Mouse (Mus musculus): ENCODE results near the gene Ssbp3.

Ssbp3 gene

DNA sequence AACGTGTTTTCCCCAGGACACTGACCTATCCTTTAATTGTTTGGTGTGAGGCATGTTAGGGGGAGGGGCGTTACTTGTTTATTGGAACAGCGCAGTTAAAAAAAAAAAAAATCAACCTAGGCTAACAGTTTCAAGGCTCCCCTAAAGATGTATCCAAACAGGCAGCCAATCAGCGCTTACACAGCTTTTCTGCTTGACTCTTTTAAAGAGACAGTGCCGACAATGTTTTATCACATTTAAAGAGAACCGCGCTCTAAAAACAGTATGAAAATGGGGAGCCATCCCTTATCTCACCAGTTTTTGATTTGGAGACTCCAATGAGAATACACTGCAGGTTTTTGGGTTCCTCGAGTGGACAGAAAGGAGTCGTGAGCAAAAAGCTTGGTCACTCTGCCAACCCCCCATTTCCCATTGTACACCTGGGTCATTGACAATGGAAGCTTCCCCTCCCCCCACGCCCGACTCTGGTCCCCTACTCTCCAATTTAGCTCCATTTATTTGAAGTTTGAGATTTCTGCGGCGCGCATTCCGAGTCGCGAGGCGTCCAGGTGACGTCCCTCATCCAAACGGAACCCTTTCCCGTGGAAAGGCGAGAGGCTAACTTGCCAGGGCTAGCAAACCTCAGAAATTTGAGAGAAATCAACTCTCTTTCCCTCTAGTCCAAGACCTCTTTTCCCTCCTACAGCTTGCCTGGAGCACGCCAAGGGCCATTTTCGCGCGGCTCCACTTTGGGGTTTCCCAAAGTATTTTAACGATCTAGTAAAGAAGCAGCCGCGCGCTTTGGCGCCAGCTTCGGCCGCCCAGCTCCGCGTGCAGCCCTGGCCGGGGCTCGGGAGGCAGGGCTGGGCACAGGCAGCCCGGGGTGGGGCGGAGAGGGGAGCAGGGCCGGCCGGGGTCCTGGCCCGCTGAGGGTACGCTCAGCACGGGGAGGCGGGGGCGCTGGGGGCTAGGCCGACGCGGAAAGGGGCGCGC lies at the start of gene Ssbp3:
Gene Ssbp3 (plus strand): TSS at position 501 of the 972 bp plus-strand sequence.
- peak; percentile 90 to 93 for DNase-seq (ENCODE audit: low spot score in 2 of 2)

DNA sequence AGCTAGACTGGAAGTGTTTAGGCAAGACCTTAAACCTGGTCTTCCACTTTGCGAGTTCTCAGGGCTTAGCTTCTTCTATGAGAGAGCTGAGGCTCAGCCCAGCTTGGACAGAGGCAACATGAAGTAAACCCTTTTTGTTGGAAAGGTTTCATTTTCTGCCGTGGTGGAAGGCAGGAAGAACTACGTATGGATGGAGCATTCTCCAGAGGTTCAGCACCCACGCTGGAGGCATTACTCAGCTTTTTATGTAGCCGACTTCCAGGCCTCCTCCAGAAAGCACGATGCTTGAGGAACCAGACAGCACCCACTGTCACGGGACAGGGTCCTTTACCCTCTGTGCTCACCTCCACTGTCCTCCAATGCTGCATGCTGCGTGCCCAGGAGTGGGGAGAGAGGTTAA lies 48.6 kb upstream of the Ssbp3 start:
- DNase-seq (ENCODE audit: low spot score in 2 of 2), result no peak

DNA sequence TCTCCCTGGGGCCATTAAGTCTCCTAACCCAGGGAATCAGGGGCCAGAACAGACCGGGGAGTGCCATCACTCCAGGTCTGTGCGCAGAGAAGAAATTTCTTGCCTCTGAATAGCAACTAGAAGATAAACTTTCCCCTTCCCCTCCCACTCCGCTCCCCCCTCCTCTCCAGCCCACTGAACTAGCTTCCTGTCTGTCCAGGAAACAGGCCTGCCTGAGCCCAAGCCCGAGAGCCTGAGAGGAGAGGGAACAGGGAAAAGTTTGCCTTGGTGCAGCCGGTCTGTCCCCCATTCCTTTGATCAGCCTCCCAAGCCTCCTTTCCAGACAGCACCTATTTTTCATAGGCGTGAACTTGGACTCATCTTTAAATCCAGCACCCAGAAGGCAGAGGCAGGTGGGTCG lies 48.2 kb upstream of the Ssbp3 start:
- no peak for DNase-seq (ENCODE audit: low spot score in 2 of 2)

DNA sequence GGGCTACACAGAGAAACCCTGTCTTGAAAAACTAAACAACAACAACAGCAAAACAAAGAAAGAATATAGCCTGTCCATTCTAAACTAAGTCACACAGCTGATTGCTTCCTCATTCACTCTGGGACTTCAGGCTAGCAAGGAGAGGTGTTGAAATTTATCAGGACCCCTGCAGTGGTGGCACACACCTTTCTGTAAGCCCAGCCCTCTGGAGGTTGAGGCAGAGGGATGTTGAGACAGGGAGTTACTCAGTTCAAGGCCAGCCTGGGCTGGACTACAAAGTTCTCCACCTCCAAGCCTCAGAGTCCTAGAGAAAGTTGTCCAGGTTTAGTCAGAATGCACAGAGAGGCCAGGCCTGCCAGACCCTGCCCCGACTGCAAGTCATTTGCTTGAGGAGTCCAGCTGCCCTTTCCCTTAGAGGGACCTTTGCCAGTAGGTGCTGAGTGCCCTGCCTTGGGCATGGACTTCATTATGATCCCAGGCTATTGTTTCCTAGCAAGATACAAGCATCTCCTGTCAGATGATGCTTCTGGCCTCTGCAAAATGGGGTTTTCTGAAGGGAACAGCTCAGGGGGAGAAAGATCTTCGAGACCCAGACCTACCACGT lies 47.6 kb upstream of the Ssbp3 start:
- DNase-seq (ENCODE audit: low spot score in 2 of 2), result no peak

DNA sequence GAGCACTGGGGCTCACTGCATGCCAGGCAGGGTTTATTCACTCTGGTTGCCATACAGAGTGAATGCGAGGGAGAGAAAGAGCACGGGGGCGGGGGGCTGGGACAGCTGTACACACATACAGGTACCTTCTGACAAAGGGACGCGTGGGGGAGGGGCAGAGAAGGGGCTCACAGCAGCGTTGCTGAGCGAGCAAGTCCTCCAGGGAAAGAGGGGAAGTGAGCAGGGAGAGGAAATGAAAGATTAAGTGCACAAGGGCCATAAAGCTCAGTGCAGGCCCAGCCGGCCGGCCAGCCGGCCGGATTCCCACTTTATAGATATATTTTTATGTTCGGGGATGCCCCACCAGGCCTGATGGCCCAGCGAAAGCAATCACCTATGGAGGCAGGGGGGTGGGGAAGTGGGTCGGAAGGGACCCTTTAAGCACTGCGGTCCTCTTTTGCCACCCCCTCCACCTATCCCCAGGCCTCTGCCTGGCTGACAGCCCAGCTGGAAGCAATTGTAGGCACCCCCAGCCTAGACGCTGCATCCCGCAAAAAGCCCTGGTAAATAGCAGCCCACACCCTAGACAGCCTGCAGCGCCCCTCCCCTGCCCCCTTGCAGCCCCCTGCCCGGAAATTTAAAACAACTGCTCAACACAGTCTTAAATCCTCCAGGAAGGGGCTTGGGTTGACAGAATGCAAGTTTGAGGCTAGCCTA lies 44.9 kb upstream of the Ssbp3 start:
- DNase-seq (ENCODE audit: low spot score in 2 of 2), result no peak

DNA sequence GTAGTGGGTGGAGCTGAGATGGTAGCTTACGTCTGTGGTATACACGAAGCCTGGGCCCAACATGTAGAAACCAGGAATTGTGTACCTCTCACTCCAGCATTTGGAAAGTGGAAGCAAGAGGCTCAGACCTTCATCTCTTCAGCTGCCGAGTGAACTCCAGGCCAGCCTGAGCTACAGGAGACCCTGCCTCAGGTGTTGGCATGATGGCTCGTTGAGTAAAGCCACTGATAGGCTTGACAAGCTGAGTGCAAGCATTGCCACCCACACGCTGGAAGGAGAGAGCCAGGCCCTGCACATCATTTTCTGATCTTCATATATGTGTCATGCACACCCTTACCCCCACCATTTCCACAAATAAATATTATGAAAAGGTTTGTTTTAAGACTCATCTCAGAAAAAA lies 44.1 kb upstream of the Ssbp3 start:
- no peak for DNase-seq (ENCODE audit: low spot score in 2 of 2)

DNA sequence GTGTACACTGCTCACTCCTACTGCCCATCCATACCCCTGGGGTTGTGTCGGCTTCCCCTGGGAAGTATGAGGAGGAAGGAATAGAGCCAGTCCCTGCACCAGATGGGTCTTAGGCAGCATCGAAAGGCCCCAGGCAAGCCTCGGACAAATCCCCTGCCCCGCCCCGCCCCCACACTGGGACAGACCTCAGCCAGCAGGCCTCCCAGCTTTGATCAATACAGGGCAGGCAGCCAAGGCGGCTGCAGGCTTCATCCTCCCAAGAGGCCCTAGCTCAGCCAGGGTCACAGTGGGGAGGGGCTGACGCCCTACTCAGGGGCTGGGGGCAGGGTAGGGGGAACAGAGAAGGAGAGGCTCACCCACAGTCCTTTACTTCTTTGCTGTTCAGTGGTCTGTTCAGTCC lies 43.7 kb upstream of the Ssbp3 start:
- peak in 1 of 2 experiments; percentile 24 for DNase-seq (ENCODE audit: low spot score in 2 of 2)

DNA sequence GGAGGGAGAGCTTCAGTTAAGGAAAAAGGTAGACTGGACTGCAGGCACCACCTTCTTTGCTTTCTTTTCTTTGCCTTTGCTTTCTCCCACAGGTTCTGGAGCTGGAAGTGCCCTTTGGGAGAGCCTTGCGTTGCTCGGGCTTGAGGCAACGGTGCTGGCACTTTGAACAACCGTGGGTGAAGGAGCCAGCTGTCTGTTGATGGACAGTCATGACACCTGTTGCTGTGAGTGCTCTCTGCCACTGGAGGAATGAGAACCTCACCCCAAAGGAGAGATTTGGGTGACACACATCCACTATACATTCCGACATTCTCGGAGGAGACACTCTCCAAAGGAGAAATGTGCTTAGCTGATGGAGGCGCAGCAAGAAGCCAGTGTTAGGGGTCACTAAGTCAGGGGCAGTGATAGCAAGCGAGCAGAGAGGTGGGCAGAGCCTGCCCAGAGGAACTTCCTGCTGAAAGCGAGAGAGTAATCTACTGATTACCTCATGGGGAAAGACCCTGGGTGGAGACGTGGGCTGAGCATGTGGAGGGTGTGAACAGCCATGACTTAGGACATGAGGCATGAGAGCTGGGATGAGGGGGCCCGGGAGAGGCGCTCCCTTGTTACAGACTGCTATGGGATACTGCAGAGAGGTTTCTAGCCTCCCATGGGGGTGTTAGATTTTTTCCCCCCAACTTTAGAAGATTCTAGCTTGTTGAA lies 41.6 kb upstream of the Ssbp3 start:
- DNase-seq (ENCODE audit: low spot score in 2 of 2), result peak in 1 of 2 experiments; percentile 18

DNA sequence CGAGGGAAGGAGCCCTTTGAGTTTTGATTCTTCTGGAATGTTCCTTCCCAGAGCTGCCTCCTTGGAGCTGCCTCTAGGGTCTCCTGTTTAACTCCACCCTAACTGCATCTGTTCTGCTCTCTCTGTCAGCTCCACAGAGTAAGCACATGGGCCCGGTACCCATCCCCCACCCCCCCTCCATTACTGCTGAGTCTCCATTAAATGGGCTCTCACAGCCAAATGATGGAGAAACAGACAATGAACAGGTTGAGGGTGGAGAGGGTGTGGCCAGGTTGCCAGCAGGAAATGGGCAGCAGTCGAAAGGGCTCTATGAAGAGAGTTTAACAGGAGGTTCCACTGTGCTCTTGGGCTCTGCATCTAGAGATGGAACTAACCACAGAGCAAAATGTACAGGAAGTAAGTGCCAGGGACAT lies 41.0 kb upstream of the Ssbp3 start:
- DNase-seq (ENCODE audit: low spot score in 2 of 2), result no peak

DNA sequence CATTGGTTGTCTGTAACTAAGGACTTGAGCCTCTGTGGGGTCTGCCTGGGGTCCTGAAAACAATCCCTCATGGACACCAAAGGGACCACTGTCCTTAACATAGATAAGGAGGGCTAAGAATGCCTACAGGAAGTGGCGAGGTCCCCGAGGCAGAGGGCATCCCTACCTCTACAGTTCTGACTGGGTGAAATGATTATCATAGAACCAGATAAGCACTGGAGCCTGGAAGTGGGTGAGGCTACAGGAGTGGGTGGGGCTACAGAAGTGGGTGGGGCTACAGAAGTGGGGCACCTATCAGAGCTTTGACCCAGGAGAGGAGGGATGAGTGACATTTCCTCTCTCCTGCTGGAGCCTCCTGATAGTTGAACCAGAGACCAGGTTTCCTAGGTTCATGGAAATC lies 39.9 kb upstream of the Ssbp3 start:
- DNase-seq (ENCODE audit: low spot score in 2 of 2), result no peak

DNA sequence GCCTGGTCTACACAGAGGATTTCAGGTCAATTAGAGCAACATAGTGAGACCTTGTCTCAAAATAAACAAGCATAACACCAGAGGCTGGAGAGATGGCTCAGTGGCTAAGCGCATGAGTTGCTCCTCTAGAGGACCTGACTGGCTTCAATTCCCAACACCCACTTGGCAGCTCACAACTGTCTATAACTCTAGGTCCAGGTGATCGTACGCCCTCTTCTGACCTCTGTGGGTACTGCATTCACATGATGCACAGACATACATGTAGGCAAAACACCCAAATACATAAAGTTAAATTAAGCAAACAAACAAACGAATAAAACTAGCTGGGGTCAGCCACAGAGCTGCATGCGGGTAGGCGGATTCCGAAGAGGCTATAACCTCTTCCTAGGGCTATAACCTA lies 36.0 kb upstream of the Ssbp3 start:
- DNase-seq (ENCODE audit: low spot score in 2 of 2), result no peak

DNA sequence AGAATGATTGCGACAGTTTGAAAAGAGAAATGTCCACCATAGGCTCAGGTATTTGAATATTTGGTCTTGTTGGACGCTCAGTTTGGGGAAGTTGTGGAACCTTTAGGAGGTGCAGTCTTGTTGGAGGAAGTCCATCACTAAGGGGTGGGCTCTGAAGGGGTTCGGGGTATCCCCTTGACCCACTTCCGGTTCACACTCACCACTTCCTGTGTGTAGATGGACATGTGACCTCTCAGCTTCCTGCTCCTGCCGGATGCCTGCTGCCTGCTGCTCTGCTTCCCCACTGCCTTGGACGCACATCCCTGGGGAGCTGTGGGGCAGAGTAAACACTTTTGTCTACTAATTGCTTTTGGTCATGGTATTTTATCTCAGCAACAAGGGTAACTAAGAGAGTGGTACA lies 29.4 kb upstream of the Ssbp3 start:
- DNase-seq (ENCODE audit: low spot score in 2 of 2), result no peak

DNA sequence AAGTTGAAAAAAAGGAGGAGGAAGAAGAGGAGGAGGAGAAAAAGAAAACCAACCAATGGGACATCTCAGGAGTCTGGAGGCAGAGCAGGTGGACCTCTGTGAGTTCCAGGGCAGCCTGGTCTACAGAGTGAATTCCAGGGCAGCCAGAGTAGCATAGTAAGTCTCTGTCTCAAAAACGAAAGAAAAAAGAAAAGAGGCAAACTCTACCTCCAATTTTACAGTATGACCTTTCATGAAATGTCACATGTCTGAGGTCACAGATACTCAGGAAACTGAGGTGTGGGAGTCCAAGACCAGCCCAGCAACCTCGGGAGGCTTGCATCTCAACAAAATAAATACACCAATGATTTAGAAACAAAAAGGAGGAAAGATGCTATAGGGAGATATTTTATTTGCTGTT lies 27.4 kb upstream of the Ssbp3 start:
- DNase-seq (ENCODE audit: low spot score in 2 of 2), result no peak

DNA sequence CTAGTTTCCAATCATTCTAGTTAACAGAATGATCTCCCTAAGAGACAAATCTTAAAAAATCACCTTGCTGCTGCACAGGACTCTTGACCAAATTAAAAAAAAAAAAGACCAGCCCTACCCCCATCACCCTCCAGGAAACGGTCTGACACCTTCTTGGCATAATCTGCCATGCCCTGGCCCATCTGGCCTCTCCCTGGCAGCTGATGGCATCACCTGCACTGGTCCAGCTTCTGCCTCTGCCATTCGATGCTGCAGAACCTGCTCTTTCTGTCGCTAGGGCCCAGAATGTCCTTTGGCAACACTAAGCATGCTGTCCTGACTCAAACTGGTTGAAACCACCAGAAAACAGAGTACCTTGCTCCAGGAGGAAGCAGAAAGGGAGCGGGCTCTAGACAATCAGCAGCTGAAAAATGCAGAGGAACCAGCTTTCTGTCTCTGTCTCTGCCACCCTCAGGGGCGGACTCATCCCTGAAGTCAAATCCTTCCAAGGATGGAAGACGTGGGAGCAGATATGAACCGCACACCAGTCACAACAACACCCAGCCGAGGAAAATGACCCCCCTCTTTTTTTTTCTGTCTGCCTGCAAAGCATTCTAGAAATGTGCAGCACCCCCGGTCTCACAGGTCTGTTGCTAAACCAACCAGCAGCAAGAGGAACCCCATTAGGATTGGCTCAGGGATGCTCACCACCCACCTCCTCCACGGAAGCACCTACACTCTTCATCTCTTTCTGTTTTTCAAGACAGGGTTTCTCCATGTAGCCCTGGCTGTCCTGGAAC lies 24.0 kb upstream of the Ssbp3 start:
- no peak for DNase-seq (ENCODE audit: low spot score in 2 of 2)

DNA sequence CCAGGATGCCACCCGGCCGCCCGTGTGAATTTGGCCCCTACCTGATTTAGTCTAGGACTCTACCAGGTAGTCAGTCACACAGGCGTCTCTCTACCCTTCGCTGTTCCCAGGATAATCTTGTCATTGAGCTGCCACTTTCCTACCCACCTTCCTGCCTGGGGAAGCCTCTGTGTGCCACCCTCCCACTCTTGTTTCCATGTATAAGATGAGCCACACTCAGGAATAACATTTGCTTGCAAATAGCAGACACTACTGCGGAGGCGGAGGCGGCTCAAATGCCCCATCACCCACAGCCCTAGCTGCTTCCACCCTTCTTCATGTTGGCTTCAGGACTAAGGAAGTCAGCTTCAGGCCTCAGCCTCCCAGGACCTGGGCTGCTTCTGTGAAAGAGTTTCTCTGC lies 14.4 kb upstream of the Ssbp3 start:
- DNase-seq (ENCODE audit: low spot score in 2 of 2), result no peak

DNA sequence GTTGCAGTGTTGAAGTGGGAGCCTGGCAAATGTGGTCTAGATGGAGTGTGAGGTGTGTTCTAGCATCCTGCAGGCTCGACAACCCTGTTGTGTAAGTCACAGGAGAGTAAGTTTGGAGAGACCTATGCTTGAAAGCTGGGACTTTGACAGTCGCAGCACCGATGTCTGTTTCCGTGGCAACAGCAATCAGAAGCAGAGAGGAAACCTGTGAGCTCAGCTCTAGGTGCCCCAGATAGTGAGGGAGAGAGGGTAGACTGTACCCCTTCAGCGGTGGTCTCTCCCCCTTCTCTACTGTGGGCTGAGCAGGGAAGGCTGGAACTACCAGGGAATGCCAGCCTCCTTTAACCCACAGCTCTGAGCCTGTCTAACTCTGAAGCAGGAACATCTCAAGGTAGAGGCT lies 11.6 kb upstream of the Ssbp3 start:
- no peak for DNase-seq (ENCODE audit: low spot score in 2 of 2)

DNA sequence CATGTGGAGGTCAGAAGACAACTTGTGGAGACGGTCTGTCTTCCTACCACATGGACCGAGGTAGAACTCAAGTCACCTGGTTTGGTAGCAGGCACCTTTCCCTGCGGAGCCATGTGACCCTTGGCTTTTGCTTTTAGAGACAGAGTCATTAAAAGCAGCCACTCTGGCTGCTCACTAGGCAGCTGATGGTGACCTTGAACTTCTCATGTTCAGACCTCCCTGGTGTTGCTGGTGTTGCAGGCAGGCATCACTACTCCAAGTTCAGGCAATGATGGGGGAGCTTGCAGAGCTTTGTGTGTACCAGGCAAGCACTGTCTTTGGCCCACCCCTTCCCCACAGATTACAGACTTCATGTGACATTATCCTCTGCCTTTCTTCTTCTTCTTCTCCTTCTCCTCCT lies 11.0 kb upstream of the Ssbp3 start:
- no peak for DNase-seq (ENCODE audit: low spot score in 2 of 2)

DNA sequence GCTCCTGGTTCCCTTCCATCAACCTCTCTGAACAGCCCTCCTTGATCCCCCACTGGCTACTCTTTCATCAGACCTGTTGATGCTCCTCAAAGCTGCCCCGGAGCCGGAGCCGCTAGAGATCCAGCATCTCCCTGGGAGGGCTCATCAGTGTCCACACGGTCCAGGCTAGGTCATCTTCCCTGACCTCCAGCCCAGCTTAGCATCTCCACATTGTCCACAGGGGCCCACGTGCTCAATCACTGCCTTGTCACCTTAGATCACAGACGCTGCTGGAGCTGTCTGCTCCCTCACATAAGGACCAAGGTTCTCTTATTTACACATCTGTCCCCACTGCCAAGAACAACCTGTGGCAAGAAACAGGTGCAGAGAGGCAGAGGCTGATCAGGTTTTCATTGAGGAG lies 9.8 kb upstream of the Ssbp3 start:
- DNase-seq (ENCODE audit: low spot score in 2 of 2), result no peak

DNA sequence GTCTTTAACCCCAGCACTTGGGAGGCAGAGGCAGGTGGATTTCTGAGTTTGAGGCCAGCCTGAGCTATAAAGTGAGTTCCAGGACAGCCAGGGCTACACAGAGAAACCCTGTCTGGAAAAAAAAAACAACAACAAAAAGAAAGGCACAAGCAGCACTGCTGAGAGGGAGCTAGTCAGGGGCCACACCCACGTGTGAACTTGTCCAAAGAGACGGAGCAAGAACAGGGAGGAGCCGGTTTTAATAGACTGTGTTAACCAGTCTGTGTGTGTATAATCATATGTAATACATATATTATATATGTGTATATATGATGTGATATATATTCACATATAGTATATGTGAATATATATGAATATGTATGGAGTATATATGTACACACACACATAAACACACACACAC lies 8.9 kb upstream of the Ssbp3 start:
- DNase-seq (ENCODE audit: low spot score in 2 of 2), result no peak

DNA sequence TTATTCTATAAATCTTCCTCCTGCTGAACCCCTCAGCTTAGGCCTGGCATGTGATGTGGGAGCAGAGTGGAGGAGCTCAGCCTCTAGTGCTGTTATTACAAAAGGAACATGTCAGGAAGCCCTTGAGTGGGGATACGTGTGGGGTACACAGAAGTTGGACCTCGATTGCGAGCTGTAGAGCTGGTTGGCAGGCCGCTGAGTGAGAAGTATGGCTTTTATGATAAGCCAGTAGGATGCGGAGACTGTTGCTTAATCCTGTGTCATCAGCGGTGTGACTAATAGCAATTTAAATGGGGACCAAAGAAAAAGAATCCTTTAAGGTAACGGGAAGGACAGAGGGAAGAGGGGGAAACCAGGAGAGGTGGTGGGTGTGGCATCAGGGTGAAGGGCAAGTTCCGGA lies 8.3 kb upstream of the Ssbp3 start:
- DNase-seq (ENCODE audit: low spot score in 2 of 2), result no peak

DNA sequence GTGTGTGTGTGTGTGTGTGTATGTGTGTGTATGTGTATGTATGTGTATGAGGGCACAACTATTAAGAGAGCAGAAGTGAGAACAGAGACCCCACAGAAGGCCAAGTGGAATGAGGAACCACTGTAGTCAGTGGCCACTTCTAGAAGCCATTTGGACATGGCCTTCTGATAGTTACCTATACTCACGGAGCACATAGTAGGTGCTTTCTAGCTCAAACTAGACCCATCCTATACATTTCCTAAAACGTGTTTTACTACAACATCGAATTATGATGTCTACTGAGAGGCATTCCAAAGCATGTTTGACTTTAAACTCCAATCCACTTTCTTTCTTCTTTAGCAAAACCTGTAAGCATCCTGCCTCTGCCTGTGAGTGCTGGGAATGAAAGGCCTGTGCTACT lies 4.6 kb upstream of the Ssbp3 start:
- DNase-seq (ENCODE audit: low spot score in 2 of 2), result no peak

Measured in heart, adult 9 months (tissue).